Comparison of ENCODE assay signal across 8 mouse cellular contexts in genomic region chr6:88084278-88085151, GRCm38 (mm10). TPM values are rescaled to one million over a fixed set of nuclear protein-coding genes. Genes with fewer than 3 reads are reported as not detected.
A peak's percentile ranks its signal among the peaks of the same experiment; 100 is the strongest.
DNase-seq lines count a peak whose midpoint lies in the region; ATAC-seq and TF ChIP-seq lines count a peak whose summit lies in the region.

TSS of gene Rpn1 (plus strand) at chr6:88084482.

- peak; percentile 82 for DNase-seq in WW6 (ENCODE audit: low read depth, low spot score)
- peak; percentile 97 to 98 for DNase-seq in cerebellum, postnatal 4 days (ENCODE audit: low spot score in 2 of 2)
- DNase-seq in gastrocnemius, adult 2 months: peak; percentile 99
- DNase-seq in hindbrain, postnatal 0 days (ENCODE audit: low spot score): peak; percentile 97
- DNase-seq in left cerebral cortex, adult 2 months (ENCODE audit: extremely low spot score in 1 of 2, low spot score in 2 of 2): peak; percentile 96 to 97
- peak; percentile 98 for DNase-seq in right cerebral cortex, adult 2 months (ENCODE audit: low spot score in 2 of 2)
- peak; percentile 98 for DNase-seq in urinary bladder, postnatal 14 days (ENCODE audit: low spot score)

- H3K9me3 ChIP-seq in hindbrain, postnatal 0 days (ENCODE audit: low read length): no peaks in the 10 kb centered on the region

- H3K27ac ChIP-seq in gastrocnemius, adult 2 months: peak within 1 kb of the TSS; percentile 93
- H3K27ac ChIP-seq in hindbrain, postnatal 0 days: peak within 1 kb of the TSS; percentile 86
- H3K27ac ChIP-seq in left cerebral cortex, adult 2 months: peak within 1 kb of the TSS; percentile 89

- intact Hi-C loops in gastrocnemius, adult 2 months (cut with DNase I): no loop called here
- intact Hi-C loops in left cerebral cortex, adult 2 months (cut with DNase I): loop anchor here (2.0 to 5.0 kb wide), 2 partner anchors 74 to 172 kb away; partner anchors contain the start of gene Hmces

- H3K9ac ChIP-seq in hindbrain, postnatal 0 days (replicated peaks; ENCODE audit: low read length): peak within 1 kb of the TSS; percentile 94

- peak; percentile 98 for ATAC-seq in hindbrain, postnatal 0 days
- peak; percentile 100 for ATAC-seq in megakaryocyte, adult 5-6 weeks (ENCODE audit: poor library complexity, severe bottlenecking)

- no peak for TF ChIP-seq CTCF in gastrocnemius, adult 2 months (IDR thresholded peaks at IDR 0.05)
- no peak for TF ChIP-seq CTCF in hindbrain, postnatal 0 days (IDR thresholded peaks at IDR 0.05; ENCODE audit: low read depth)
- no peak; the same call in 1 of the 2 replicates for TF ChIP-seq CTCF in left cerebral cortex, adult 2 months (IDR thresholded peaks at IDR 0.05)

- H3K36me3 ChIP-seq in hindbrain, postnatal 0 days (ENCODE audit: insufficient read depth, low read length): no peaks in the 10 kb centered on the region

- H3K27me3 ChIP-seq in hindbrain, postnatal 0 days (ENCODE audit: insufficient read depth, low read length): no peaks in the 10 kb centered on the region

- peaks cover 8% of the 10 kb centered on the region for H3K4me1 ChIP-seq in hindbrain, postnatal 0 days (ENCODE audit: insufficient read depth, low read length)

- peak within 1 kb of the TSS; percentile 86 for H3K4me3 ChIP-seq in gastrocnemius, adult 2 months
- peak within 1 kb of the TSS; percentile 100 for H3K4me3 ChIP-seq in hindbrain, postnatal 0 days (ENCODE audit: low read length)
- peak within 1 kb of the TSS; percentile 87 for H3K4me3 ChIP-seq in left cerebral cortex, adult 2 months

- 1% methylated on average over 66 of the region's 71 CpGs for WGBS in hindbrain, postnatal 0 days

- peak within 1 kb of the TSS; percentile 97 for H3K4me2 ChIP-seq in hindbrain, postnatal 0 days (ENCODE audit: low read depth, low read length)

RNA-seq across cellular contexts. Expression of gene Rpn1, which starts in this region (rescaled TPM):
- 10 to 100 TPM; 75.9 to 83.2 TPM for total RNA-seq in gastrocnemius, adult 2 months (2021)
- 225 and 245 TPM in 2 replicates for total RNA-seq in hindbrain, postnatal 0 days (2014; rRNA removed)
- polyA plus RNA-seq in hindbrain, postnatal 0 days (2015; fragmentation: Nextera tagmentation; extraction: Ambion mirVana): 236 and 242 TPM in 2 replicates
- total RNA-seq in left cerebral cortex, adult 2 months (2021): 100 to 1,000 TPM; 172 to 184 TPM
- total RNA-seq in megakaryocyte, adult 5-6 weeks (2015): 56.6 and 67.2 TPM in 2 replicates
- 130 and 142 TPM in 2 replicates for total RNA-seq in megakaryocyte, adult 5-6 weeks (2017)

Comparison
In these comparisons a context has a peak if more than half of its experiments do, and no peak if none do; other contexts are left out.
1. Peak in every context shown above with its lines: DNase-seq, ATAC-seq, H3K4me3 ChIP-seq and H3K27ac ChIP-seq.